Mouse (Mus musculus) neural tube, embryonic 12.5 days (tissue): ENCODE results near the gene Cd8b1. TPM values are rescaled to one million over a fixed set of nuclear protein-coding genes. Genes with fewer than 3 reads are reported as not detected.

ENCODE experiments used
- ATAC-seq: fragments of 200-750 bp; cut with Nextera tagmentation; 2 replicates; pipeline ENCODE4 v1.8.0; 2017; ENCODE audit warnings: low read depth, mild to moderate bottlenecking, moderate TSS enrichment, moderate library complexity; ENCODE audit not compliant: low FRiP score
- H3K27ac ChIP-seq: fragments of 300-500 bp; sonication (generic); 2 replicates; pipeline ENCODE4 v1.5.1; 2016
- H3K27me3 ChIP-seq: fragments of 300-500 bp; sonication (generic); replicated peaks from 2 replicates; pipeline ENCODE4 v1.6.1; 2016; ENCODE audit warnings: mild to moderate bottlenecking
- H3K36me3 ChIP-seq: fragments of 300-500 bp; sonication (generic); 2 replicates; pipeline ENCODE4 v1.6.1; 2016; ENCODE audit warnings: mild to moderate bottlenecking
- H3K4me1 ChIP-seq: fragments of 300-500 bp; sonication (generic); 2 replicates; pipeline ENCODE4 v1.6.1; 2016
- H3K4me2 ChIP-seq: fragments of 300-500 bp; sonication (generic); replicated peaks from 2 replicates; pipeline ENCODE4 v1.6.1; 2016; ENCODE audit warnings: mild to moderate bottlenecking
- H3K4me3 ChIP-seq: fragments of 300-500 bp; sonication (generic); 2 replicates; pipeline ENCODE4 v1.5.1; 2016
- H3K9ac ChIP-seq: fragments of 300-500 bp; sonication (generic); 2 replicates; pipeline ENCODE4 v1.6.1; 2016; ENCODE audit warnings: mild to moderate bottlenecking
- H3K9me3 ChIP-seq: fragments of 300-500 bp; sonication (generic); 2 replicates; pipeline ENCODE4 v1.6.1; 2016; ENCODE audit warnings: mild to moderate bottlenecking
- WGBS: fragments of 180-500 bp; shearing (Covaris S2); methylation state at CpG from one replicate; pipeline ENCODE4 v1.1.7; 2016; 5-methylcytosine and 5-hydroxymethylcytosine counted together
- polyA plus RNA-seq: library from polyadenylated mRNA; unstranded; fragments of >200 nt; fragmentation: Nextera tagmentation; extraction: Ambion mirVana; gene quantifications from 2 replicates; pipeline ENCODE4 v1.2.1, GENCODE M21; 2016

The Cd8b1 gene
- polyA plus RNA-seq, 1 experiment from 2014 or later, result not detected

DNA sequence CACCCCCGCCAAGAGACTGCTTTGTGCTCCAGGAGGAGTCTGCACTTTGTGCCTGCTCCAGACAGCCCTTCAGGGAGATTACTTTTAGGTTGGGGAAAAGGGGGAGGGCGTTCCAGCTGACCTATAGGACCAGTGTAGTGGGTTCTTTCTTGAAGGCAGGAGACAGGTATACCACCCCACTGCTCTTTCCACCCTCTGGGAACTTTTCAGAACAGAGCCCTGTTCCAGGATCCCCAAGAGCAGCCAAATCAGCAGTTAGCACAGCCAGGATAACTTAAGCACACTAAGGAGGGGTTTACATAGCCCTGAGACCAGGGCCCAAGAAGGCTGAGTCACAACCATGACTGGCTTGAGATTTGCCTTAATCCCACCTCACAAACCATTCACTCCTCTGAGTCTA lies 52.3 kb downstream of the Cd8b1 start:
- no peak for ATAC-seq
- no peak overlapping the region for H3K4me3 ChIP-seq
- no peaks in the 10 kb centered on the region for H3K36me3 ChIP-seq
- H3K27me3 ChIP-seq, result no peaks in the 10 kb centered on the region
- H3K4me2 ChIP-seq, result no peak overlapping the region
- H3K9ac ChIP-seq, result no peak overlapping the region
- no peaks in the 10 kb centered on the region for H3K9me3 ChIP-seq
- no peaks in the 10 kb centered on the region for H3K4me1 ChIP-seq
- 67% methylated on average over 2 of the region's 2 CpGs for WGBS
- H3K27ac ChIP-seq, result no peak overlapping the region

DNA sequence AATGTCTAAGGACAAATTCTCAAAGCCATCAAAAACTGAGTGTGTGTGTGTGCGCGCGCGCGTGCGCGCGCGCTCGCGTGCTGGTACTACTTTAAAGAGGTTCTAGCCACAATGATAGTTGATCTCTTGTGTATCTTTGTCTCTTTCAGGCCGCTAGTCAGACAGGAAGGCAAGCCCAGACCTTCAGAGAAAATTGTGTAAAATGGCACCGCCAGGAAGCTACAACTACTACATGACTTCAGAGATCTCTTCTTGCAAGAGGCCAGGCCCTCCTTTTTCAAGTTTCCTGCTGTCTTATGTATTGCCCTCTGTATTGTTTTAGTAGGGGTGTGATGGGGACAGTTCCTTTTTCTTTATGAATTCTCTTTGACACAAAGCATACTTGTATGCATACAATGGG lies 54.1 kb downstream of the Cd8b1 start:
- no peaks in the 10 kb centered on the region for H3K36me3 ChIP-seq
- H3K9me3 ChIP-seq, result no peaks in the 10 kb centered on the region

DNA sequence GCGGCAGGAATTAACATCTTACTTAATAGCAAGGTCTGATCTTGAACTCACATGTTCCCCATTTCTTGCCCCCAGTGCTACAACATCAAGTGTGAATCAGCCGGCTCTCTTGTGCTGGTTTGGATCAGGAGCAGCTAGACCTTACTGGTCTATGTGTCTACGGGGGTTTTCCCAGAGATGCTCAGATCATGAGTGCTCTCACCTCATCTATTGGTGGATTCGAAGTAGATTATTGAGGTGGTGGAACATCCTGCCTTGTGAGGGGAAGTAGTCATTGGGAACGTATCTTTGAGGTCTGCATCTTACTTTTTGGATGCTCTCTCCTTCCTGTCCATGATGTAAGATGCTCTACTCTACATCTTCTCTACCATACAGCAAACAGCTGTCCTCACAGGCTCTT lies 59.1 kb downstream of the Cd8b1 start:
- Histone ChIP-seq H3K27me3 (no peaks in the 10 kb centered on the region), H3K4me3 (no peak overlapping the region), H3K9me3 (no peaks in the 10 kb centered on the region), H3K36me3 (no peaks in the 10 kb centered on the region), H3K9ac (no peak overlapping the region), H3K4me1 (no peaks in the 10 kb centered on the region), H3K27ac (no peak overlapping the region), H3K4me2 (no peak overlapping the region)
- ATAC-seq, result no peak
- WGBS, result 95% methylated on average over 5 of the region's 5 CpGs

More for the DNA sequence above, 54.1 kb downstream of the Cd8b1 start:
- no peak overlapping the region for H3K4me2 ChIP-seq
- no peaks in the 10 kb centered on the region for H3K4me1 ChIP-seq
- 96% methylated on average over 13 of the region's 13 CpGs for WGBS
- no peak overlapping the region for H3K4me3 ChIP-seq
- no peaks in the 10 kb centered on the region for H3K27me3 ChIP-seq
- no peak overlapping the region for H3K27ac ChIP-seq
- ATAC-seq, result no peak
- no peak overlapping the region for H3K9ac ChIP-seq

Other genes with a start within 250 kb of the Cd8b1 start
- gene Thnsl2, start 178.3 kb upstream of the Cd8b1 start, polyA plus RNA-seq, result 4.6 and 5.4 TPM in 2 replicates
- not detected in 2 replicates for gene Fabp1, start 123.0 kb upstream of the Cd8b1 start, polyA plus RNA-seq
- gene Krcc1, start 51.1 kb upstream of the Cd8b1 start, polyA plus RNA-seq, result 25.3 and 26.6 TPM in 2 replicates
- 2.0 and 2.8 TPM in 2 replicates for gene Smyd1, start 555 bp upstream of the Cd8b1 start, polyA plus RNA-seq
- gene Cd8a, start 50.6 kb downstream of the Cd8b1 start, polyA plus RNA-seq, result not detected in 2 replicates
- 15.2 and 17.4 TPM in 2 replicates for gene Rmnd5a, start 117.8 kb downstream of the Cd8b1 start, polyA plus RNA-seq
- gene Rnf103, start 171.1 kb downstream of the Cd8b1 start, polyA plus RNA-seq, result 27.0 and 28.4 TPM in 2 replicates
- 52.2 and 59.5 TPM in 2 replicates for gene Chmp3, start 221.0 kb downstream of the Cd8b1 start, polyA plus RNA-seq